Mouse (Mus musculus): ENCODE results near the gene Cdca3. TPM values are rescaled to one million over a fixed set of nuclear protein-coding genes. Genes with fewer than 3 reads are reported as not detected.
A peak's percentile ranks its signal among the peaks of the same experiment; 100 is the strongest.

Cdca3 gene
- 1.3 and 1.4 TPM in 2 replicates for polyA plus RNA-seq (2012; rRNA removed)

- DNase-seq, result peak; percentile 99 to 100
- WGBS, result under 1% methylated on average over 55 of the region's 55 CpGs
- TF ChIP-seq POLR2A (IDR thresholded peaks at IDR 0.05; ENCODE audit: borderline replicate concordance, insufficient read depth, low read length), result peak; percentile 86
- no peak for TF ChIP-seq CTCF (IDR thresholded peaks at IDR 0.05; ENCODE audit: borderline replicate concordance, insufficient read depth, low read depth, low read length)
- peak within 1 kb of the TSS; percentile 79 for H3K27ac ChIP-seq (ENCODE audit: insufficient read depth, low read length)
- no peaks in the 10 kb centered on the region for H3K4me1 ChIP-seq (ENCODE audit: control insufficient read depth, insufficient read depth, low read length)
- no peaks in the 10 kb centered on the region for H3K27me3 ChIP-seq (ENCODE audit: control insufficient read depth, insufficient read depth, low read length)
- peak within 1 kb of the TSS; percentile 85 for H3K4me3 ChIP-seq (replicated peaks; ENCODE audit: insufficient read depth, low read depth, low read length)
Measured at GRCm38 (mm10) chr6:124828868-124829798, at the start of gene Cdca3, which contains the start of gene Usp5. TSS of gene Cdca3 (plus strand) at chr6:124829547. TSS of gene Usp5 (minus strand) at chr6:124829484.

- H3K27me3 ChIP-seq (ENCODE audit: control insufficient read depth, insufficient read depth, low read length), result no peaks in the 10 kb centered on the region
- DNase-seq, result no peak
- peaks cover 5% of the 10 kb centered on the region; the same call in 1 of the 2 replicates for H3K4me1 ChIP-seq (ENCODE audit: control insufficient read depth, insufficient read depth, low read length)
- H3K27ac ChIP-seq (ENCODE audit: insufficient read depth, low read length), result no peak overlapping the region
- TF ChIP-seq CTCF (IDR thresholded peaks at IDR 0.05; ENCODE audit: borderline replicate concordance, insufficient read depth, low read depth, low read length) (no peak), POLR2A (IDR thresholded peaks at IDR 0.05; ENCODE audit: borderline replicate concordance, insufficient read depth, low read length) (no peak)
- WGBS, result 25% methylated on average over 10 of the region's 10 CpGs
- peak overlapping the region; percentile 15 for H3K4me3 ChIP-seq (replicated peaks; ENCODE audit: insufficient read depth, low read depth, low read length)
Measured at GRCm38 (mm10) chr6:124779984-124780416, 49.3 kb upstream of the Cdca3 start.

GRCm38 (mm10) chr6:124780917-124781316 lies 48.4 kb upstream of the Cdca3 start:
- no peak for DNase-seq
- no peak for TF ChIP-seq CTCF (IDR thresholded peaks at IDR 0.05; ENCODE audit: borderline replicate concordance, insufficient read depth, low read depth, low read length)
- TF ChIP-seq POLR2A (IDR thresholded peaks at IDR 0.05; ENCODE audit: borderline replicate concordance, insufficient read depth, low read length), result no peak
- Histone ChIP-seq H3K27ac (ENCODE audit: insufficient read depth, low read length) (no peak overlapping the region), H3K4me3 (replicated peaks; ENCODE audit: insufficient read depth, low read depth, low read length) (no peak overlapping the region), H3K4me1 (ENCODE audit: control insufficient read depth, insufficient read depth, low read length) (peaks cover 7% of the 10 kb centered on the region; the same call in 1 of the 2 replicates), H3K27me3 (ENCODE audit: control insufficient read depth, insufficient read depth, low read length) (no peaks in the 10 kb centered on the region)
- WGBS, result 92% methylated on average over 7 of the region's 7 CpGs

- Histone ChIP-seq H3K27ac (ENCODE audit: insufficient read depth, low read length) (no peak overlapping the region), H3K4me3 (replicated peaks; ENCODE audit: insufficient read depth, low read depth, low read length) (no peak overlapping the region), H3K4me1 (ENCODE audit: control insufficient read depth, insufficient read depth, low read length) (peaks cover 20% of the 10 kb centered on the region; the same call in 1 of the 2 replicates), H3K27me3 (ENCODE audit: control insufficient read depth, insufficient read depth, low read length) (no peaks in the 10 kb centered on the region)
- no peak for TF ChIP-seq POLR2A (IDR thresholded peaks at IDR 0.05; ENCODE audit: borderline replicate concordance, insufficient read depth, low read length)
- no peak for TF ChIP-seq CTCF (IDR thresholded peaks at IDR 0.05; ENCODE audit: borderline replicate concordance, insufficient read depth, low read depth, low read length)
- DNase-seq, result no peak
- WGBS, result 30% methylated on average over 6 of the region's 6 CpGs
Measured at GRCm38 (mm10) chr6:124782436-124782835, 46.9 kb upstream of the Cdca3 start.

- Histone ChIP-seq H3K27ac (ENCODE audit: insufficient read depth, low read length) (peak overlapping the region; percentile 62), H3K4me3 (replicated peaks; ENCODE audit: insufficient read depth, low read depth, low read length) (no peak overlapping the region), H3K27me3 (ENCODE audit: control insufficient read depth, insufficient read depth, low read length) (no peaks in the 10 kb centered on the region), H3K4me1 (ENCODE audit: control insufficient read depth, insufficient read depth, low read length) (peaks cover 19% of the 10 kb centered on the region; the same call in 1 of the 2 replicates)
- DNase-seq, result peak; percentile 88 to 93
- 6% methylated on average over 8 of the region's 8 CpGs for WGBS
- TF ChIP-seq CTCF (IDR thresholded peaks at IDR 0.05; ENCODE audit: borderline replicate concordance, insufficient read depth, low read depth, low read length), result no peak; the same call in 1 of the 2 replicates
- TF ChIP-seq POLR2A (IDR thresholded peaks at IDR 0.05; ENCODE audit: borderline replicate concordance, insufficient read depth, low read length), result no peak
Measured at GRCm38 (mm10) chr6:124786756-124787420, 42.5 kb upstream of the Cdca3 start.

GRCm38 (mm10) chr6:124787722-124788121 lies 41.6 kb upstream of the Cdca3 start:
- 10% methylated on average over 10 of the region's 10 CpGs for WGBS
- Histone ChIP-seq H3K4me3 (replicated peaks; ENCODE audit: insufficient read depth, low read depth, low read length) (no peak overlapping the region), H3K27ac (ENCODE audit: insufficient read depth, low read length) (0 out of 2 replicates have a peak overlapping the region, but pooled peaks have one; percentile 29), H3K27me3 (ENCODE audit: control insufficient read depth, insufficient read depth, low read length) (no peaks in the 10 kb centered on the region), H3K4me1 (ENCODE audit: control insufficient read depth, insufficient read depth, low read length) (peaks cover 19% of the 10 kb centered on the region; the same call in 1 of the 2 replicates)
- TF ChIP-seq CTCF (IDR thresholded peaks at IDR 0.05; ENCODE audit: borderline replicate concordance, insufficient read depth, low read depth, low read length), result no peak
- no peak for TF ChIP-seq POLR2A (IDR thresholded peaks at IDR 0.05; ENCODE audit: borderline replicate concordance, insufficient read depth, low read length)
- DNase-seq, result peak; percentile 57

- H3K27me3 ChIP-seq (ENCODE audit: control insufficient read depth, insufficient read depth, low read length), result no peaks in the 10 kb centered on the region
- no peak overlapping the region for H3K27ac ChIP-seq (ENCODE audit: insufficient read depth, low read length)
- DNase-seq, result no peak
- TF ChIP-seq CTCF (IDR thresholded peaks at IDR 0.05; ENCODE audit: borderline replicate concordance, insufficient read depth, low read depth, low read length), result no peak
- TF ChIP-seq POLR2A (IDR thresholded peaks at IDR 0.05; ENCODE audit: borderline replicate concordance, insufficient read depth, low read length), result no peak
- H3K4me3 ChIP-seq (replicated peaks; ENCODE audit: insufficient read depth, low read depth, low read length), result no peak overlapping the region
- WGBS, result 77% methylated on average over 4 of the region's 4 CpGs
- H3K4me1 ChIP-seq (ENCODE audit: control insufficient read depth, insufficient read depth, low read length), result peaks cover 19% of the 10 kb centered on the region; the same call in 1 of the 2 replicates
Measured at GRCm38 (mm10) chr6:124789519-124789918, 39.8 kb upstream of the Cdca3 start.

All from cerebellum, adult 2 months (tissue).